Mouse (Mus musculus): ENCODE data around the gene Scn9a. TPM values are rescaled to one million over a fixed set of nuclear protein-coding genes. Genes with fewer than 3 reads are reported as not detected.

The Scn9a gene
- polyA plus RNA-seq, 1 experiment from 2014 or later, result 10.5 TPM

DNA sequence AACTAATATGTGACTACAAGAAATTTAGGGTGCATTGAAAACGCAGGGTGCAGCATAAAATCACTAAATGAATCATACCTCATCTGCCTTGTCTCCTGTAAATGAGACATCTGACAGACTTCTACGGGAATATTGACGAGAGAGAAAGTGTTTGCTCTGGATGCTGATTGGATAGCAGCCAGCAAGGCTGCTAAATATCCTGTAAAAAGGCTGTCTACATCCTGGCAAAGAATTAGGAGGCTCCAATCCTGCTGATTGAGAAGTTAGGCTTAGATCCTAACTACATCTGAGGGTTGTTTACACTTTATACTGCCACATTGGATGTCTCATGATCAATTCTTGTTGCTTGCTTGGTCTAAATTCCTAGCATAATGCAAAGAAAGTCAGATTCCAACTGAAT, 44.6 kb downstream of the Scn9a start:
- Histone ChIP-seq H3K4me3 (ENCODE audit: low read depth, low read length) (no peak overlapping the region), H3K4me1 (ENCODE audit: control insufficient read depth, insufficient read depth, low read length) (no peaks in the 10 kb centered on the region), H3K9me3 (ENCODE audit: control insufficient read depth, low read length) (no peaks in the 10 kb centered on the region), H3K9ac (ENCODE audit: low read length) (no peak overlapping the region), H3K27ac (ENCODE audit: low read depth, low read length) (no peak overlapping the region), H3K4me2 (ENCODE audit: low read depth) (no peak overlapping the region), H3K36me3 (ENCODE audit: control insufficient read depth, insufficient read depth, low read length) (no peaks in the 10 kb centered on the region), H3K27me3 (ENCODE audit: control insufficient read depth, insufficient read depth, low read length) (no peaks in the 10 kb centered on the region)
- WGBS, result 88% methylated on average over 3 of the region's 3 CpGs
- ATAC-seq (ENCODE audit: insufficient read depth, low FRiP score, low TSS enrichment) (no peak), DNase-seq (ENCODE audit: low spot score) (no peak)

DNA sequence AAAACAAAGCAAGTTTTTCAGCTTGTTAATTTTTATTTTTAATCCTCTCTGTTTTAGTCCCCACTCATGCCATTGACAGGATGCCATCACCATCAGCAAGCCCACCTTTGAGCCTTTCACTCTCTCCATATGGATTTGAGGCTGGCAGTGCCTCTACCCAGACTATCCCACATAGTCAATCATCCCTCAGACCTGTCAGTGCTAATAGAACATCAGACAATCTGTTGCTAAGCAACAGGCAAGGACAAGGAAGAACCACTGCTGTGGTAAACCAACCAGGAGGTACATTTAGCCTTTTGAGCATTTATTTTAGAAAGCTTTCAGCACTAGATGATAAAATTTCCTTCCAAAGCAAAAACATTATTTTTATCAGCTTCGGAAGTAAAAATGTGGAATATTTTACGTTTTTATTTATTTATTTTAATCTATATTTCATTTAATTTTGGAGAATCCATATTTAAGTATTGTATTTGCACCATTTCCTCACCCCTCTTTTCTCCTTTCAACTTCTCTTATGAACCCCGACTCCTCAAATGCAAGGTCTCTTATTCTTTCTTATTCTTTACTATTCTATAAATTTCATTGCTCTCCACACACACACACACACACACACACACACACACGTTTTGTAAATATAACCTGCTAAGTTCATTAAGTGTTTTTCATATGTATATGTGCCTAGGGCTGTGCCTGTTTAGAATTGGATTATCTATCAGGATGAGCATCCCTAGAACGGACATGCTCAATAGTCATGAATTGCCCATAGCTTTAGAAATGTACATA, 54.5 kb downstream of the Scn9a start:
- Histone ChIP-seq H3K4me3 (ENCODE audit: low read depth, low read length) (no peak overlapping the region), H3K4me1 (ENCODE audit: control insufficient read depth, insufficient read depth, low read length) (no peaks in the 10 kb centered on the region), H3K4me2 (ENCODE audit: low read depth) (no peak overlapping the region), H3K27ac (ENCODE audit: low read depth, low read length) (no peak overlapping the region), H3K9ac (ENCODE audit: low read length) (no peak overlapping the region), H3K36me3 (ENCODE audit: control insufficient read depth, insufficient read depth, low read length) (no peaks in the 10 kb centered on the region), H3K9me3 (ENCODE audit: control insufficient read depth, low read length) (no peaks in the 10 kb centered on the region), H3K27me3 (ENCODE audit: control insufficient read depth, insufficient read depth, low read length) (no peaks in the 10 kb centered on the region)
- DNase-seq (ENCODE audit: low spot score) (no peak), ATAC-seq (ENCODE audit: insufficient read depth, low FRiP score, low TSS enrichment) (peak; percentile 72; the same call in 1 of the 2 replicates)
- 81% methylated on average over 5 of the region's 5 CpGs for WGBS

DNA sequence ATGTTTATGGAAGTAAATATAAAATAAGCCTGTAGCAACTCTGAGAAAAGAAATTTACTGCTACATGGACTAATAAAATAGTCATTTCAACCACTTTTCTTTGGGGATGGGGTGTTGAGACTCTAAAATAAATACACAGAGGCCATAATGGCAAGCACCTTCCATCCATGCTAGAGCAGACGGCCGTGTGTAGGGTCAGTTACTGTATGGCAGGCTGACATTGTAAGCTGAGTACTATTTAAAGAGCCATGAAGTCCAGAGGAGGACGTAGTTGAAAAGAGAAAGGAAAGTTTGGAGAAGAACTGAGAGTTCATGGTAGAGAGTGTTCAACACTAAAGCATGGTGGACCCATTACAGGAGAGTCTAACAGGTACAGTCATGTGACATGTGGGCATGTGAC, 86.5 kb downstream of the Scn9a start:
- DNase-seq (ENCODE audit: low spot score) (no peak), ATAC-seq (ENCODE audit: insufficient read depth, low FRiP score, low TSS enrichment) (no peak)
- Histone ChIP-seq H3K27ac (ENCODE audit: low read depth, low read length) (no peak overlapping the region), H3K36me3 (ENCODE audit: control insufficient read depth, insufficient read depth, low read length) (no peaks in the 10 kb centered on the region), H3K4me2 (ENCODE audit: low read depth) (no peak overlapping the region), H3K9ac (ENCODE audit: low read length) (no peak overlapping the region), H3K4me1 (ENCODE audit: control insufficient read depth, insufficient read depth, low read length) (no peaks in the 10 kb centered on the region), H3K27me3 (ENCODE audit: control insufficient read depth, insufficient read depth, low read length) (no peaks in the 10 kb centered on the region), H3K4me3 (ENCODE audit: low read depth, low read length) (no peak overlapping the region), H3K9me3 (ENCODE audit: control insufficient read depth, low read length) (no peaks in the 10 kb centered on the region)
- 81% methylated on average over 3 of the region's 3 CpGs for WGBS

DNA sequence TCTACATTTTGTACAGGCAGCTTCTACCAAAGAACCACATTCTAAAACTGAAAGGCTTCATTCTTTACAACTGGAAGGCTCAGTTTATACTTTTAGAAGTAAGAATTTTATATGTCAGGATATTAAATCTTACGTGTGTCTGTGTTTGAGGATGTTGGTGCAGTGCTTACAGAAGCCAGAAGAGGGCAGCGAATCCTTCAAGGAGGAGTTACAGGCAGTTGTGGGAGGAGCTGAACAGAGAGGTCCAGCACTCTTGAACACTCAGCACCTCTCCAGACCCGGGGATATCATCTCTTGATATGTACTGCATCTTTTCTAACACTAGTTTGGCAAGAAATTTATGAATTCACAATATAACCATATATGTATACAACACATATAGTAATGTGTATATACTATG, 114.8 kb downstream of the Scn9a start:
- DNase-seq (ENCODE audit: low spot score), result no peak

GRCm38 (mm10) chr2:66511424-66511823, 123.3 kb downstream of the Scn9a start:
- WGBS, result 84% methylated on average over 2 of the region's 2 CpGs
- Histone ChIP-seq H3K4me2 (ENCODE audit: low read depth) (no peak overlapping the region), H3K9me3 (ENCODE audit: control insufficient read depth, low read length) (no peaks in the 10 kb centered on the region), H3K4me1 (ENCODE audit: control insufficient read depth, insufficient read depth, low read length) (no peaks in the 10 kb centered on the region), H3K27me3 (ENCODE audit: control insufficient read depth, insufficient read depth, low read length) (no peaks in the 10 kb centered on the region), H3K27ac (ENCODE audit: low read depth, low read length) (no peak overlapping the region), H3K36me3 (ENCODE audit: control insufficient read depth, insufficient read depth, low read length) (no peaks in the 10 kb centered on the region), H3K9ac (ENCODE audit: low read length) (no peak overlapping the region), H3K4me3 (ENCODE audit: low read depth, low read length) (no peak overlapping the region)
- ATAC-seq (ENCODE audit: insufficient read depth, low FRiP score, low TSS enrichment) (no peak), DNase-seq (ENCODE audit: low spot score) (no peak)

More for the DNA sequence above, 114.8 kb downstream of the Scn9a start:
- H3K4me2 ChIP-seq (ENCODE audit: low read depth), result no peak overlapping the region
- no peaks in the 10 kb centered on the region for H3K27me3 ChIP-seq (ENCODE audit: control insufficient read depth, insufficient read depth, low read length)
- H3K9me3 ChIP-seq (ENCODE audit: control insufficient read depth, low read length), result no peaks in the 10 kb centered on the region
- ATAC-seq (ENCODE audit: insufficient read depth, low FRiP score, low TSS enrichment), result no peak
- H3K36me3 ChIP-seq (ENCODE audit: control insufficient read depth, insufficient read depth, low read length), result no peaks in the 10 kb centered on the region
- no peak overlapping the region for H3K4me3 ChIP-seq (ENCODE audit: low read depth, low read length)
- no peak overlapping the region for H3K27ac ChIP-seq (ENCODE audit: low read depth, low read length)
- 72% methylated on average over 3 of the region's 3 CpGs for WGBS
- no peaks in the 10 kb centered on the region for H3K4me1 ChIP-seq (ENCODE audit: control insufficient read depth, insufficient read depth, low read length)
- H3K9ac ChIP-seq (ENCODE audit: low read length), result no peak overlapping the region

- Histone ChIP-seq H3K4me1 (ENCODE audit: control insufficient read depth, insufficient read depth, low read length) (no peaks in the 10 kb centered on the region), H3K4me2 (ENCODE audit: low read depth) (no peak overlapping the region), H3K36me3 (ENCODE audit: control insufficient read depth, insufficient read depth, low read length) (no peaks in the 10 kb centered on the region), H3K27me3 (ENCODE audit: control insufficient read depth, insufficient read depth, low read length) (no peaks in the 10 kb centered on the region), H3K27ac (ENCODE audit: low read depth, low read length) (no peak overlapping the region), H3K4me3 (ENCODE audit: low read depth, low read length) (no peak overlapping the region), H3K9me3 (ENCODE audit: control insufficient read depth, low read length) (no peaks in the 10 kb centered on the region), H3K9ac (ENCODE audit: low read length) (no peak overlapping the region)
- ATAC-seq (ENCODE audit: insufficient read depth, low FRiP score, low TSS enrichment), result no peak
- no peak for DNase-seq (ENCODE audit: low spot score)
- WGBS, result 83% methylated on average over 3 of the region's 3 CpGs
Observed at GRCm38 (mm10) chr2:66508032-66508431, 126.7 kb downstream of the Scn9a start.

DNA sequence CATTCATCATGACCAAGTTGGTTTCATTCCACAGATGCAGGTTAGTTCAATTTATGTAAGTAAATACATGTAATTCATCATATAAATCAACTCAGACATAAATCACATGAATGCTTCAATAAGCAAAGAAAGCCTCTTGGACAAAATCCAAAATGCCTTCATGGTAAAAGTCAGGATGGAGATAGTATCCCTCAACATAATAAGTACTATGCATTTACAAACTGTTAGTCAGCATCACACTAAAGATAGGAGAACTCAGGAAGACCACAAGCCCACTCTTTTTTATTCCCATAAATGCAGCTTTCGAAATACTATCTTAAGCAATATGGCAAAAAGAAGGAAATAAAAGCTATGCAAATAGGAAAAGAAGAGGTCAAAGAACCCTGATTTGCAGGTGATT, 127.1 kb downstream of the Scn9a start:
- no peak for ATAC-seq (ENCODE audit: insufficient read depth, low FRiP score, low TSS enrichment)
- DNase-seq (ENCODE audit: low spot score), result no peak
- Histone ChIP-seq H3K9me3 (ENCODE audit: control insufficient read depth, low read length) (no peaks in the 10 kb centered on the region), H3K4me1 (ENCODE audit: control insufficient read depth, insufficient read depth, low read length) (no peaks in the 10 kb centered on the region), H3K4me3 (ENCODE audit: low read depth, low read length) (no peak overlapping the region), H3K36me3 (ENCODE audit: control insufficient read depth, insufficient read depth, low read length) (no peaks in the 10 kb centered on the region), H3K27me3 (ENCODE audit: control insufficient read depth, insufficient read depth, low read length) (no peaks in the 10 kb centered on the region), H3K4me2 (ENCODE audit: low read depth) (no peak overlapping the region), H3K9ac (ENCODE audit: low read length) (no peak overlapping the region), H3K27ac (ENCODE audit: low read depth, low read length) (no peak overlapping the region)
- 97% methylated on average over 1 of the region's 1 CpGs for WGBS

DNA sequence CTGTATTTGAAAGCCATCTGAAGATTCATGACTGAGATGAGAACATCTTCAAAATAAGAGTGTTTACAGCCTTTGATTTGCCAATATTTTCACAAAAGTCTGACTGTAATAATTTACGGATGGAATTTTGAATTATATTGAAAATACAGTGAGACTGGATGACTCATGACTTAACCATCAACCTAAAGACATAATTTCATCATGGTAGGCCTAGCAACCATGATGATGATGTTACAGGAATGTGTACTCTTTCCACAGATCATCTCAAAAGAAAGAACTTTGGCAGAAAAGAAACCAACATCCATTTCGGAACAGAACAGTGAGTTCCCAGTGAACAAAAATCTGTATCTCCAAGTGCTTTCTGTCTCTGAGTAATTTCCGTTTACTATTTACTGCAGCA, 132.6 kb downstream of the Scn9a start:
- Histone ChIP-seq H3K27me3 (ENCODE audit: control insufficient read depth, insufficient read depth, low read length) (no peaks in the 10 kb centered on the region), H3K4me1 (ENCODE audit: control insufficient read depth, insufficient read depth, low read length) (no peaks in the 10 kb centered on the region), H3K9me3 (ENCODE audit: control insufficient read depth, low read length) (no peaks in the 10 kb centered on the region), H3K9ac (ENCODE audit: low read length) (no peak overlapping the region), H3K36me3 (ENCODE audit: control insufficient read depth, insufficient read depth, low read length) (no peaks in the 10 kb centered on the region), H3K27ac (ENCODE audit: low read depth, low read length) (no peak overlapping the region), H3K4me2 (ENCODE audit: low read depth) (no peak overlapping the region), H3K4me3 (ENCODE audit: low read depth, low read length) (no peak overlapping the region)
- WGBS, result 87% methylated on average over 3 of the region's 3 CpGs
- ATAC-seq (ENCODE audit: insufficient read depth, low FRiP score, low TSS enrichment) (no peak), DNase-seq (ENCODE audit: low spot score) (no peak)

- no peaks in the 10 kb centered on the region for H3K36me3 ChIP-seq (ENCODE audit: control insufficient read depth, insufficient read depth, low read length)
- no peak overlapping the region for H3K4me2 ChIP-seq (ENCODE audit: low read depth)
- no peak overlapping the region for H3K4me3 ChIP-seq (ENCODE audit: low read depth, low read length)
- H3K9me3 ChIP-seq (ENCODE audit: control insufficient read depth, low read length), result no peaks in the 10 kb centered on the region
- H3K27me3 ChIP-seq (ENCODE audit: control insufficient read depth, insufficient read depth, low read length), result no peaks in the 10 kb centered on the region
- ATAC-seq (ENCODE audit: insufficient read depth, low FRiP score, low TSS enrichment) (no peak), DNase-seq (ENCODE audit: low spot score) (no peak)
- no peak overlapping the region for H3K9ac ChIP-seq (ENCODE audit: low read length)
- no peak overlapping the region for H3K27ac ChIP-seq (ENCODE audit: low read depth, low read length)
- H3K4me1 ChIP-seq (ENCODE audit: control insufficient read depth, insufficient read depth, low read length), result no peaks in the 10 kb centered on the region
- 89% methylated on average over 8 of the region's 8 CpGs for WGBS
Observed at GRCm38 (mm10) chr2:66494556-66494955, 140.2 kb downstream of the Scn9a start.
